Mouse (Mus musculus) lung, embryonic 15.5 days (tissue): ENCODE measurements around the gene Ttll13. TPM values are rescaled to one million over a fixed set of nuclear protein-coding genes. Genes with fewer than 3 reads are reported as not detected.

Experiments
- ATAC-seq: fragments of 200-750 bp; cut with Nextera tagmentation; 2 replicates; pipeline ENCODE4 v1.8.0; 2017; ENCODE audit warnings: moderate number of reproducible peaks, borderline replicate concordance; ENCODE audit not compliant: low FRiP score, low TSS enrichment; ENCODE audit errors: extremely low read depth
- H3K27ac ChIP-seq: fragments of 300-500 bp; sonication (generic); 2 replicates; pipeline ENCODE4 v1.5.1; 2015; ENCODE audit warnings: moderate library complexity, mild to moderate bottlenecking, inconsistent platforms
- H3K27me3 ChIP-seq: fragments of 300-500 bp; sonication (generic); 2 replicates; pipeline ENCODE4 v1.6.1; 2015; ENCODE audit warnings: inconsistent platforms
- H3K36me3 ChIP-seq: fragments of 300-500 bp; sonication (generic); 2 replicates; pipeline ENCODE4 v1.6.1; 2015; ENCODE audit warnings: inconsistent platforms
- H3K4me1 ChIP-seq: fragments of 300-500 bp; sonication (generic); 2 replicates; pipeline ENCODE4 v1.6.1; 2015; ENCODE audit warnings: inconsistent platforms
- H3K4me2 ChIP-seq: fragments of 300-500 bp; sonication (generic); 2 replicates; pipeline ENCODE4 v1.6.1; 2015; ENCODE audit warnings: inconsistent platforms, mild to moderate bottlenecking, moderate library complexity
- H3K4me3 ChIP-seq: fragments of 300-500 bp; sonication (generic); 2 replicates; pipeline ENCODE4 v1.5.1; 2015; ENCODE audit warnings: mild to moderate bottlenecking, inconsistent platforms
- H3K9ac ChIP-seq: fragments of 300-500 bp; sonication (generic); 2 replicates; pipeline ENCODE4 v1.6.1; 2015; ENCODE audit warnings: inconsistent platforms
- H3K9me3 ChIP-seq: fragments of 300-500 bp; sonication (generic); 2 replicates; pipeline ENCODE4 v1.6.1; 2016; ENCODE audit warnings: inconsistent platforms
- WGBS: fragments of 180-500 bp; shearing (Covaris S2); methylation state at CpG from one replicate; pipeline ENCODE4 v1.1.7; 2015; 5-methylcytosine and 5-hydroxymethylcytosine counted together
- polyA plus RNA-seq: library from polyadenylated mRNA; unstranded; fragments of >200 nt; fragmentation: Nextera tagmentation; extraction: Ambion mirVana; gene quantifications from 2 replicates; pipeline ENCODE4 v1.2.1, GENCODE M21; 2015

Gene Ttll13
- polyA plus RNA-seq, result 0.73 and 0.93 TPM in 2 replicates

DNA sequence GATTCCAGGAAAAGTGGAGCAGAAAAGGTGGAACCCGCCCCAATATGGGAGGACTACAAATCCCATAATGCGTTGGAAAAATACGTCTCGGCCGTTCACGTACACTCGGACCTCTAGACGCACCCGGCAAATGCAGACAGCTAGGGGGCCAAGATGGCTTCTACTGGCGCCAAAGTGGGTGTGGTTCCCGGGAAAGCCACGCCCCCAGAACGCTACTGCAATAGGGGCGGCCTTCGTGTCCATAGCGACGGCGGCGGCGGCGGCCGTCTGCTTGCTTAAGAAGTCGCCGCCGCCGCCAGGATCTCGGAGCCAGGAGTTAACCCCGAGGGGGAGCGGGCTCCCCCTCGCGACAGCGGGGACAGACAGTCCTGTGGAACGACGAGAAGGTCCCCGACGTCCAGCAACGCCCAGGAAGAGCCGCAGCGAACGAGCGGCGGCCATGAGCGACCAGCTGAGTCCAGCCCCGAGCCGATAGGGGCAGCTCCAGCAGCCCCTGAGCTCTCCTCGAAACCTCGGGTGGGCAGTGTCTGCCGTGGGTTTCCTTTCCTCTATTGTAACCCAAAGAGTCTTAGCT is at the start of gene Ttll13:
Gene Ttll13 (plus strand): TSS at position 229 of the 574 bp plus-strand sequence.
- WGBS, result 0% methylated on average over 48 of the region's 48 CpGs
- no peaks in the 10 kb centered on the region for H3K9me3 ChIP-seq

DNA sequence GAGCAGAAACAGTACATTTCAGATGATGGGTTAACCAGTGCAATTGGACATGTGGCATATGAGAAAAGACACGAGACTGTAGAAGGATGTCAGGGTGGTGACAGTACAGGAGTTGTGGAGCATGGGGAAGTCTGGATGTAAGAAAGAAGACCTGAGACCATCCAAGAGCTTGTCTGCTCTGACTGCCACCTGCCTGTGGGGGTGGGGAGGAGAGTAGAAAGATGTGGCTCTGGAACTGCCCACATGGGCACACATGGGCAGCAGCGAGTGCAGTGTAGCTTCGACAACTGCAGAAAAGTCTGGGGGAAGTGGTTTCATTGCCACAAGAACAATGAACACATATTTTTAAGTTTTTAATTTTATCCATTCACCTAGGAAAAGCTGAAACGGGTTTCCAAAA is 48.8 kb upstream of the Ttll13 start:
- no peaks in the 10 kb centered on the region for H3K27me3 ChIP-seq
- peak overlapping the region; percentile 66 for H3K4me2 ChIP-seq
- H3K9ac ChIP-seq, result no peak overlapping the region
- H3K27ac ChIP-seq, result peak overlapping the region; percentile 94
- WGBS, result 28% methylated on average over 4 of the region's 4 CpGs
- no peak for ATAC-seq
- H3K36me3 ChIP-seq, result no peaks in the 10 kb centered on the region
- no peaks in the 10 kb centered on the region for H3K9me3 ChIP-seq
- peaks cover 48% of the 10 kb centered on the region for H3K4me1 ChIP-seq
- H3K4me3 ChIP-seq, result peak overlapping the region; percentile 55

More for the DNA sequence above, at the start of gene Ttll13:
- peak; percentile 99 for ATAC-seq
- Histone ChIP-seq H3K27me3 (no peaks in the 10 kb centered on the region), H3K9ac (peak within 1 kb of the TSS; percentile 68), H3K4me2 (peak within 1 kb of the TSS; percentile 79), H3K4me1 (0 out of 2 replicates have a peak, but pooled peaks cover 3% of the 10 kb centered on the region), H3K36me3 (no peaks in the 10 kb centered on the region), H3K27ac (peak within 1 kb of the TSS; percentile 87), H3K4me3 (peak within 1 kb of the TSS; percentile 60)

DNA sequence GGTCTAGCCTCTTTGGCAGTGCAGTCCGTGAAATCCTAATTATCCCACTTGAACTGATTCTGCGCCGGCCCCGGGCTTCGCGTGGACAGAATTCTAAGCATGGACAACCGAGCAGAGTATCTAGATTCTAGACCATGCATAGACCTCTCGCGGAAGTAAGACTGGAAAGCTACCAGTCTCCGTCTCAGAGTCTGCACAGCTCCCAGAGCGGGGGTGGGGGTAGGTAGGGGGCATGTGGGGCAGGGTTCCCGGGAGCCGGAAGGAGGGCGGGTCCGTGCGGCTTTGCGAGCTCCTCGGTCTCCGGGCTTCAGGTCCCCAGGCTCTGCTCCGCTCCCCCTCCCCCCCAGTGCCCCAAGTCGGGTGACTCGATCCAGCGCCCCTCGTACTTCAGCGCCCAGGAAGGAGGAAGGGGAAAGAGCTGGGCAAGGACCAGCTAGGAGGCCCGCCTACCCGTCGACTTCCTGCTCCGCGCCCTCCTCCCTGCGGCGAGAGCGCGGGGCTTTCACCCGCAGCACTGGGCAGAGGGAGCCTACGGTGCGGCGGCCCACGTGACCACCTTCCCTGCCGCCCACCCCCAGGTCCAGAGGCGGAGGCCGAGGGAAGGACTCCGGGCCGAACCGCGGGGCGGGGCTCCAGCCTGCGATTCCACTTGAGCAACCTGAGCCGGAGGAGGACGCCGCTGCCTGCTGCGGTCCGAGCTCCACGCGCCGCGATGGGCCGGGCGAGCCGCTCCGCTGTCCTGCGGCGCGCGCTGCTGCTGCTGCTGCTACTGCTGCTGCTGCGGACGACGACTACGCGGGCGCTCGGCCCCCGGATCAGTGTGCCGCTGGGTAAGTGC is 48.0 kb upstream of the Ttll13 start:
- peak; percentile 92 for ATAC-seq
- H3K27me3 ChIP-seq, result no peaks in the 10 kb centered on the region
- under 1% methylated on average over 65 of the region's 74 CpGs for WGBS
- H3K9ac ChIP-seq, result peak overlapping the region; percentile 50
- peaks cover 41% of the 10 kb centered on the region for H3K4me1 ChIP-seq
- H3K36me3 ChIP-seq, result no peaks in the 10 kb centered on the region
- peak overlapping the region; percentile 55 for H3K4me3 ChIP-seq
- H3K4me2 ChIP-seq, result peak overlapping the region; percentile 66
- no peaks in the 10 kb centered on the region for H3K9me3 ChIP-seq
- peak overlapping the region; percentile 94 for H3K27ac ChIP-seq

DNA sequence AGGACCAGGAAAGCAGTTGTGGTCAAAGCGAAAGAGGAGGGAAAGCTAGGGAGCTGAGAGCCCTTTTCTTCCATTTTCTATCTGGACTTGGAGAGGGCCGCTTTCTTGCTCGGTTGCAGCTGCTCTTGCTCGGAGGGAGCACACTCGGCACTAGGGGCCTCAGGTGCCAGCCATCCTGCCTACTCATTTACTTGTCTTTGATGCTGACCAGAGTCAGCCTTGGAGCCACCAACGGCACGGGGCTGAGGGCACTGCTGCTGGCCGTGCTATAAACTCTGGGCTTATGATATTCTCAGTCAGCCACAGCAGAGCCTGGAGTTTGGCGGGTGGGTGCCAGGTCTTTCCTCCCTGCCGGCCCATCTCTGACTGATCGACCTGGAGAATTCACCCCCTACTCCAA is 47.3 kb upstream of the Ttll13 start:
- H3K9me3 ChIP-seq, result no peaks in the 10 kb centered on the region
- peak overlapping the region; percentile 66 for H3K4me2 ChIP-seq
- peak overlapping the region; percentile 55 for H3K4me3 ChIP-seq
- ATAC-seq, result peak; percentile 1; the same call in 1 of the 2 replicates
- no peaks in the 10 kb centered on the region for H3K36me3 ChIP-seq
- peak overlapping the region; percentile 50 for H3K9ac ChIP-seq
- peaks cover 41% of the 10 kb centered on the region for H3K4me1 ChIP-seq
- no peaks in the 10 kb centered on the region for H3K27me3 ChIP-seq
- WGBS, result 2% methylated on average over 11 of the region's 11 CpGs
- peak overlapping the region; percentile 94 for H3K27ac ChIP-seq

DNA sequence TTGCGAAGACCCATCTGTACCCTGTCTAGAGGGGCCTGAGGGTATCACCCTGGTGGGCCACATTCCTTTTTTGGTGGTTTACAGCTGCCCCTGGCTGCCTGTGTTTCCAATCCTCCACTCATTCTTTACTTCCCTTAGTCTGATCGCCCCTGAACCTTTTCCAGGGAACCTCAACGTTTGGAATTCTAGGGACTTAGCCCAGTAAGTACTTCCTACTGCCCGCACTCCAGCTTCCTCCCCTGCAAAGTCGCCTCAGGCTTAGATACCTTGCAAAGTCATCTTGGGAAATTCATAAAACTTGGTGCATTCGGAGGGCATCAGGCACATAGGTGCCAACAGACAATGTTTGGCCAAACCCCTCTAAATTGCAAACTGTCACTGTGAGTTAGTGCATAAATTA is 46.9 kb upstream of the Ttll13 start:
- Histone ChIP-seq H3K4me1 (peaks cover 37% of the 10 kb centered on the region), H3K4me3 (peak overlapping the region; percentile 55), H3K9me3 (no peaks in the 10 kb centered on the region), H3K9ac (peak overlapping the region; percentile 50), H3K4me2 (peak overlapping the region; percentile 66), H3K27me3 (no peaks in the 10 kb centered on the region), H3K36me3 (no peaks in the 10 kb centered on the region), H3K27ac (peak overlapping the region; percentile 94)
- ATAC-seq, result no peak
- WGBS, result 26% methylated on average over 6 of the region's 6 CpGs

DNA sequence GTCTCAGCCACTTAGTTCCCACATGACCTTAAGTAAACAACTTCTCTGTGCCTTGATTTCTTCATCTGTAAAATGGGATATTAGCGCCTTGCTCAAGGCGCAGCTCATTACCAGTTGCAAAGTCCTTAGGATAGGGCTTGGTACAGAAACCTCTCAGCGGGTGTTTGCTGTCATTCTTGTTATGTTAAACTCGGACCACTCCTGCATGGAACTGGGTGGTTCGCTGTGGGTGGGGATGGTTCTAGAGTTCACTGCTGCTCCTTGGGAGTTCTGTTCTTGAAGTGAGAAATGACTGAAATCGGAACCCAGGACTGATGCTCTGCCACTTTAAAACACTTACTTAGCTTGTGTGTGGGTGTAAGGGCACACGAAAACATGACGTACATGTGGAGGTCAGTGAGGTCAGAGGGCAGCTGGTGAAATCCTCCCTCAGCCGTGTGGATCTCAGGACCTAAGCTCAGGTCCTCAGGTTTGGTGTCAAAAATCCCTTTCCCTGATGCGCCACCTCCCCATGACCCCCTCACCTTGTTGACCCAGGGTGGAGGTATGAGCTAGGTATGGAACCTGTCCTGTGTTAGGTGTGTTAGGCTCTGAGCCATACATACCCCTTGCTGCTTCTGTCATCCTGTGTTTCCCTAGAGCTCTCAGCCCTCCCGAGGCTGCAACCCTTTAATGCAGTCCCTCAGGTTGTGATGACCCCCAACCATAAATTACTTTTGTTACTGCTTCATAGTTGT is 46.2 kb upstream of the Ttll13 start:
- WGBS, result 72% methylated on average over 11 of the region's 11 CpGs
- Histone ChIP-seq H3K4me2 (peak overlapping the region; percentile 66), H3K27ac (no peak overlapping the region), H3K27me3 (no peaks in the 10 kb centered on the region), H3K9me3 (no peaks in the 10 kb centered on the region), H3K36me3 (no peaks in the 10 kb centered on the region), H3K4me1 (peaks cover 37% of the 10 kb centered on the region), H3K4me3 (peak overlapping the region; percentile 55; the same call in 1 of the 2 replicates), H3K9ac (no peak overlapping the region; the same call in 1 of the 2 replicates)
- ATAC-seq, result no peak

DNA sequence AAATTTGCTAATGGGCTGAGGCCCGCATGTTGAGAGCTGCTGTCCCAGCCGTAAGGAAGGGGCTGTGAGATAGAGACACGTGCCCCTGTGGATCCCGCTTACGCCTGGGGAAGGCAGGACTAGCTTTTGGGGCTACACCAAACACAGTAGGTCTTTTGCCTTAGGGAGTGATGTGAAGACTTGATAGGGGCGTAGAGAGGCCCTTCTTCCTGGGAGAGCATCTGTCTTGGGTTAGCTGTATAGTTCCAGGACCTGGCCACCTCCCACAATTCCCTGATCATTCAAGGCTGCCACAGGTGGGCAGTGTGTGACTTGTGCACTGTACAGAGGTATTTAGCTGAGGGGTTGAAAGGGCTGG is 45.6 kb upstream of the Ttll13 start:
- Histone ChIP-seq H3K36me3 (no peaks in the 10 kb centered on the region), H3K27me3 (no peaks in the 10 kb centered on the region), H3K4me2 (no peak overlapping the region), H3K9me3 (no peaks in the 10 kb centered on the region), H3K4me1 (peaks cover 37% of the 10 kb centered on the region), H3K27ac (no peak overlapping the region), H3K9ac (no peak overlapping the region), H3K4me3 (no peak overlapping the region)
- WGBS, result 89% methylated on average over 6 of the region's 6 CpGs
- ATAC-seq, result no peak

DNA sequence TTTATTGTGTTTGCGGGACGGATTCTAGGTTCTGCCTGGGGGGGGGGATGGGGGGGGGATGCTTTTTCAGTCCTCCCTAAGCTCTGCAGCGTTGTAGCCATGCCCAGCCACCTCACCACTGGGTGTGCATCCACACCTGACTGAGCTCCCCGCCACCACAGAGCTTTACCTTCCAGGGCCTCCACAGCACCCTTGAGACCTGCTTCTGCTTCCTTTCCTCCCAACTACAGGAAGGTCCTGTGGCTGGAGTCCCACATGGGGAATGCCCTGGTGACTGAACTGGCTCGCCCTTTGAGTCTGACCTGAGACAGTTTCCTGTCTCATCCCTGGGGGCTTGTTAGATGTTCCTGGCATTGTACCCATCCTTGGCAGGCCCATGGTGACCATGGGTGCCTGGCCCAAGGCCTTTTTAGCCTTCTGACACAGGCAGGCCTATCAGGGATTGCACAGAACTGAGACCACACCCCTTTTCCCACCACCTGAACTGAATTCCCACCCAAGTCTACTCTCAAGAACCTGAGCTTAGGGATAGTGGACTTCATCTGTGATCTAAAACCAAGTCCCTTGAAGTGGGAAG is 45.1 kb upstream of the Ttll13 start:
- H3K27me3 ChIP-seq, result no peaks in the 10 kb centered on the region

DNA sequence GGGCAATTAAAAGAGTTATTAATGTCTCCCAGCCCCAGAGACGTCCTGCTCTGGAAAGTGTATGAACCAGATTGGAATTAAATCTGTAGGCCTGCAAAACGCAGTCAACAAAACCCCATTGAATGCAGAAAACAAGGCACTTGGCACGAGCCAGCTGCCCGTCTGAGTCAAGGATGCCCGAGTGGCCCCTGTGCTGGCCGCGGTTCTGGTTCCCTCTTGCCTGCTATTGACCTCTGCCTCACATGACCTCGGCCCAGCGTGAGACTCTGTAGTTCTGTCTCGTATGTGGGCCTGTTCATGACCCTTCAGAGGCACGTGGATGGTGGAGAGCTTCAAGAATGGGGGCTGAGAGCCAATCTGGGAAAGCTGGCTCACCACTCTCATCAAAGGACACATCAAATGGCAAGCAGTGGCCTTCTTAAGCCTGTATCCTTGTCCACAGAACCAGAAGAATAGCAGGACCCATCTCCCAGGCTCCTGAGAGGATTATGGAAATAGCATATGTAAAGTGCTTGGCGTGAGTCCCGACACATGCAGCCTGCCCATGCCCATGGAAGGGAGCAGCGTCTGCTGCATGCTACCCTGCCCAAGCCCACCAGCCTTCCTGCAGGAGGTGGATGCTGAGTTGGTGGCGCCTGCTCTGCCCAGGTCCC is 44.2 kb upstream of the Ttll13 start:
- Histone ChIP-seq H3K4me2 (no peak overlapping the region), H3K27ac (no peak overlapping the region), H3K9me3 (no peaks in the 10 kb centered on the region), H3K27me3 (no peaks in the 10 kb centered on the region), H3K9ac (no peak overlapping the region), H3K4me1 (peaks cover 51% of the 10 kb centered on the region), H3K36me3 (no peaks in the 10 kb centered on the region), H3K4me3 (no peak overlapping the region)
- no peak for ATAC-seq
- 88% methylated on average over 15 of the region's 15 CpGs for WGBS

More for the DNA sequence above, 45.1 kb upstream of the Ttll13 start:
- no peak for ATAC-seq
- no peak overlapping the region for H3K27ac ChIP-seq
- no peak overlapping the region for H3K9ac ChIP-seq
- no peaks in the 10 kb centered on the region for H3K9me3 ChIP-seq
- peaks cover 41% of the 10 kb centered on the region for H3K4me1 ChIP-seq
- H3K4me3 ChIP-seq, result no peak overlapping the region
- WGBS, result 79% methylated on average over 2 of the region's 5 CpGs
- H3K4me2 ChIP-seq, result no peak overlapping the region
- no peaks in the 10 kb centered on the region for H3K36me3 ChIP-seq

DNA sequence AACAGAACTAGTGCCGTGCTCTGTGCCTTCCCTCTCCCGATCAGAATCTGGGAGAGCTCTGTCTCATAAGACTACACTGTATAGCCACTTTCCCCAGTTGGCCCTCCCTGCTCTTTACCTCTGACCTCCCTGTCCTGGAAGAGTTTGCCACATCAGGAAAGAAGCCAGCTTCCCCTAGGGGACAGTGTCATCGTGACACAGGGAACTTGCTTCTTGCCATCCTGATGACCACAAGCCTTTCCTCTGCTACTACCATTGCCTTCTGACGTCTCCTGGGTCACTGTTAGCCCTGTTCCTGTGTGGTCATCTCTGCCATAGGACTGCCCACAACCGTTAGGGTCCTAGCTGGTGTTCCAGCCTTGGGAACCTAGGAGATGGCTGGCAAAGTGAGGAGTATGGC is 43.2 kb upstream of the Ttll13 start:
- no peaks in the 10 kb centered on the region for H3K36me3 ChIP-seq
- H3K27me3 ChIP-seq, result no peaks in the 10 kb centered on the region
- no peak overlapping the region for H3K9ac ChIP-seq
- peaks cover 54% of the 10 kb centered on the region for H3K4me1 ChIP-seq
- H3K27ac ChIP-seq, result no peak overlapping the region
- ATAC-seq, result no peak
- no peaks in the 10 kb centered on the region for H3K9me3 ChIP-seq
- WGBS, result 80% methylated on average over 5 of the region's 5 CpGs
- H3K4me2 ChIP-seq, result no peak overlapping the region
- H3K4me3 ChIP-seq, result no peak overlapping the region

DNA sequence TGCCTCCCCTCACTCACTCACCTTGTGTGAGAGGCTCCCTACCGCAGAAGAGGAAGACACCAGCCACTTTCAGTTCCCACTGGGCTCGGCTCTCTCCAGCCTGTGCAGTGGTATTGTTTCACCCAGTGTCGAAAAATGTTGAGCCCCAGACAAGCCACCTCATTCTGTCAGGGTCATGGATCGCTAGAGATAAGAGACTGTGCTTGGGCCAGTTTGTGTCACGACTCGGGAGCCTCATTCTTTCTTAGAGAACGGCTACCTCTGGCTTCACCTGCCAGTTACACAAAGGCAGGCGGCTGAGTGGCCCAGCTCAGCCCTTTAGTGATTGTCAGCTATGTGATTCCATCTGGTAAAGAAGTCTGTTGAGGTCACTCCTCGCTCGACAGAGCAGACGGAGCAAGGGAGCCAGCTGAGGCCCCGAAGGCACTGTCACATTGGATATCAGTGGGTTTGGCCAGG is 42.5 kb upstream of the Ttll13 start:
- H3K9me3 ChIP-seq, result no peaks in the 10 kb centered on the region
- no peak overlapping the region for H3K4me2 ChIP-seq
- WGBS, result 51% methylated on average over 12 of the region's 12 CpGs
- no peak overlapping the region for H3K4me3 ChIP-seq
- 0 out of 2 replicates have a peak overlapping the region, but pooled peaks have one; percentile 5 for H3K9ac ChIP-seq
- no peak for ATAC-seq
- no peaks in the 10 kb centered on the region for H3K27me3 ChIP-seq
- no peak overlapping the region for H3K27ac ChIP-seq
- peaks cover 61% of the 10 kb centered on the region for H3K4me1 ChIP-seq
- no peaks in the 10 kb centered on the region for H3K36me3 ChIP-seq
